Mouse (Mus musculus) splenic B cell, adult 2 months (primary cell): ENCODE measurements around the gene Samd4b.

Experiments used
- DNase-seq: peaks from one replicate; pipeline ENCODE4 v3.0.0-alpha.2; 2011; ENCODE audit warnings: low read depth, low spot score
- H3K27me3 ChIP-seq: 2 replicates; pipeline ENCODE4 v1.6.1; 2012; ENCODE audit warnings: mild to moderate bottlenecking, low read length, moderate library complexity, mixed read lengths; ENCODE audit not compliant: control insufficient read depth, poor library complexity, insufficient read depth, severe bottlenecking
- H3K36me3 ChIP-seq: 2 replicates; pipeline ENCODE4 v1.6.1; 2012; ENCODE audit warnings: mild to moderate bottlenecking, low read length, moderate library complexity, mixed read lengths; ENCODE audit not compliant: control insufficient read depth, poor library complexity, insufficient read depth, severe bottlenecking

The Samd4b gene

GRCm38 (mm10) chr7:28361647-28362341 lies 236.2 kb downstream of the Samd4b start:
- Histone ChIP-seq H3K27me3 (no peaks in the 10 kb centered on the region), H3K36me3 (peaks cover 18% of the 10 kb centered on the region)
- DNase-seq: no peak

GRCm38 (mm10) chr7:28360291-28360690 lies 237.7 kb downstream of the Samd4b start:
- H3K27me3 ChIP-seq: no peaks in the 10 kb centered on the region
- no peak for DNase-seq
- H3K36me3 ChIP-seq: peaks cover 17% of the 10 kb centered on the region

DNA sequence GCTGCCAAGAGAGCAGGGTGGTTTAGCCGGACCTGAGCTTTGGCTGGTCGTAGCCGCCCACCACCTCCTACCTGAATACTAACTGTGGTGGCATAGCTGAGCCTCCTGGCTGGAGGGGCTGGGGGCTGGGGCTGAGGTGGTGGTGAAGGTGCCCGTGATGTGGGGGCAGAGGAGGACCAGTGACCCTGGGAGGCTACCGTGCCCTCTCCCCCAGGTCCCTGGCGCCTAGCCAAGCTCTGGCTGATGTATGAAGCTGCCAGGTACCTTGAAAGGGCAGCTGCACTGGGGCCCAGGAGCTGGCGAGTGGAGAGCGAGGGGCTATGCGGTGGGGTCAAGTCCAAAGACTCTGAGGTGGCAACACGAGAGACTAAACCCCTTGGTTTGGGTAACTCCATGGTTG lies 238.1 kb downstream of the Samd4b start:
- DNase-seq: no peak
- Histone ChIP-seq H3K27me3 (no peaks in the 10 kb centered on the region), H3K36me3 (peaks cover 15% of the 10 kb centered on the region)

DNA sequence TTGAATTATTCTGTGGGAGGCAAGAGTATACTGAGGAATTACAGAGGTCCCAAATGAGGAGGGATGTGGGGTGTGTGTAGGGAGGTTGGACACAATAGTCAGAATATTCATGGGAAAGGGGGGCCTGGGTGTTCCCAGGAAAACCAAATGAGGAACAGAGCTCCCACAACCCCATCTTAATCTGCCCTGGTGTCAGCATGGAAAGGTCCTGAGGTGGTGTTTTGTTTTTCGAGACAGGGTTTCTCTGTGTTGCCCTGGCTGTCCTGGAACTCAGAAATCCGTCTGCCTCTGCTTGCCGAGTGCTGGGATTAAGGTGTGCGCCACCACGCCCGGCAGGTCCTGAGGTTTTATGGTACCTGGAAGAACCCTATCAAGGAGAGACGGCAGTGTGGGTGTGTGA lies 239.5 kb downstream of the Samd4b start:
- DNase-seq: no peak
- Histone ChIP-seq H3K27me3 (no peaks in the 10 kb centered on the region), H3K36me3 (peaks cover 16% of the 10 kb centered on the region)

GRCm38 (mm10) chr7:28357984-28358383 lies 240.0 kb downstream of the Samd4b start:
- H3K27me3 ChIP-seq: no peaks in the 10 kb centered on the region
- no peak for DNase-seq
- peaks cover 19% of the 10 kb centered on the region for H3K36me3 ChIP-seq

DNA sequence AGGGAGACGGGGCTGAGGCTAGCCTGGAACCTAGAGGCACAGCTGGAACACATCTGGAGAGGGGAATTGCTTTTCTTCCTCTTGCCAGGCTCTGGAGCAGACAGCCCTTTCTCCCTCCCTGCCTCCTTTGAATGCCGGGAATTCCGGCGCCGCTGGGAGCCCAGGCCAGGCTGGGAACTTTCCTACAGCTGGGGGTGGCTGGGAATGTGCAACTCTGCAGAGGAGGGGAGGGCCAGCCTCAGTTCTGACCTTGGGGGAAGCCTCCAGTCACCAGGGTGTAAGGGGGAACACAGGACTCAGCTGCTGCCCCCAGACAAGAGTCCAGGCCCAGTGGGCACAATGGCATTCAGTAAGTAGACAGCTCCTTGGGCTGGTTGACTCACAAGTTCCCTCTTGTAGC lies 241.0 kb downstream of the Samd4b start:
- Histone ChIP-seq H3K27me3 (no peaks in the 10 kb centered on the region), H3K36me3 (peaks cover 18% of the 10 kb centered on the region)
- DNase-seq: no peak

DNA sequence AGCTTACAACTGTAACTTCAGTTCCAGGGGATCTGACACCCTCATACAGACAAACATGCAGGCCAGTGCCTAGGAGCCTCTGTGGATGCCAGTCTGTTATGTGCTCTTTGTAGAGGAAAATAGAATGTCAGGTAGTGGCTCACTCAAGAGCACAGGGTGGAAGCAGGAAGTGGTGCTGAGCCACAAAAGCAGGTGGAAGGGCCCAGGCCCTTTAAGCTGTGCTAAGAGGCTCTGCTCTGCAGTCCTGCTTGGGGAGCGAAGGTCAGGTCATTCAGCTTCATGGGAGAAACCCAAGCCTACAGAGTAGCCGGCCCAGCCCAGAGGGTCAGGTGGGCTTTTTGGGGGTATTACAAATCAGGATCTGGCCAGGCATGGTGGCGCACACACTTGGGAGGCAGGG lies 242.7 kb downstream of the Samd4b start:
- no peak for DNase-seq
- Histone ChIP-seq H3K27me3 (no peaks in the 10 kb centered on the region), H3K36me3 (peaks cover 20% of the 10 kb centered on the region)

DNA sequence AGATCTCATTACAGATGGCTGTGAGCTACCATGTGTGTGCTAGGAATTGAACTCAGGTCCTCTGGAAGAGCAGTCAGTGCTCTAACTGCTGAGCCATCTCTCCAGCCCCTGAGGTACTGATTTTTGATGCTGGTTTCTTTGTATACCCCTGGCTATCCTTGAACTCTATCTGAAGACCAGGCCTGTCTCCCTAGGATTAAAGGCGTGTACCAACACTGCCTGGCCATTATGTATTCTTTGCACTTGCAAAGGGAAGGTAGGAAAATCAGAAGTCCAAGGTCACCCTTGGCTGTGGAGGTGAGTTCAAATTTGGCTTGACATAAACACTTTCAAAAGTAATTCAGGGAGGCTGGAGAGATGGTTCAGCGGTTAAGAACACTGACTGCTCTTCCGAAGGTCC lies 243.3 kb downstream of the Samd4b start:
- Histone ChIP-seq H3K27me3 (no peaks in the 10 kb centered on the region), H3K36me3 (peaks cover 15% of the 10 kb centered on the region)
- DNase-seq: no peak

- Histone ChIP-seq H3K36me3 (peaks cover 15% of the 10 kb centered on the region), H3K27me3 (no peaks in the 10 kb centered on the region)
- DNase-seq: no peak
Measured at GRCm38 (mm10) chr7:28354113-28354581, 243.8 kb downstream of the Samd4b start.

GRCm38 (mm10) chr7:28353267-28353666 lies 244.7 kb downstream of the Samd4b start:
- DNase-seq: peak; percentile 23
- H3K36me3 ChIP-seq: peaks cover 15% of the 10 kb centered on the region
- H3K27me3 ChIP-seq: no peaks in the 10 kb centered on the region

DNA sequence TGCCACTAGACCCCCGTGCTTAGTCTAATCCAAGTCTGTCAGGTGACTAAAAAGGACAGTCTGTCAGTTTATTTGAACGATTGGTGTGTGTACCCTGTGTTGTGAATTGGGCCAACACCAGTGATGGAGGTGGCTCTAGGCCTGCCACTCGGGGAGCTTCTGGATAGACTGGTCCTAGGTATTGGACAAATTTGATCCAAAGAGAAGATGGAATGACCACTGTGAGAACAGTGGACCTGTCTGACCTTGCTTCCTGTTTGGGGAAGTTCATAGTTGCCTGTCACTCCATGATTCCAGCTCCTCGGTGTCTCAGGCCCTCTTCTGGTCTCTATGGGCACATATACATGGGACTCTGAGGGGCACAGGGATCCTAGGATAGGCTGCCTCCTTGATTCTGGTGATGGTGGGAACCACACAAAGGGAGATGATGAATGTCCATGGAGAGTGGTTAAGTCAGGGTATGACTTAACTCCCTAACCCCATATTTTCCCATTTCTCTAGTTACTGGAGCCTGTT lies 246.2 kb downstream of the Samd4b start:
- H3K27me3 ChIP-seq: no peaks in the 10 kb centered on the region
- peaks cover 15% of the 10 kb centered on the region for H3K36me3 ChIP-seq
- no peak for DNase-seq

DNA sequence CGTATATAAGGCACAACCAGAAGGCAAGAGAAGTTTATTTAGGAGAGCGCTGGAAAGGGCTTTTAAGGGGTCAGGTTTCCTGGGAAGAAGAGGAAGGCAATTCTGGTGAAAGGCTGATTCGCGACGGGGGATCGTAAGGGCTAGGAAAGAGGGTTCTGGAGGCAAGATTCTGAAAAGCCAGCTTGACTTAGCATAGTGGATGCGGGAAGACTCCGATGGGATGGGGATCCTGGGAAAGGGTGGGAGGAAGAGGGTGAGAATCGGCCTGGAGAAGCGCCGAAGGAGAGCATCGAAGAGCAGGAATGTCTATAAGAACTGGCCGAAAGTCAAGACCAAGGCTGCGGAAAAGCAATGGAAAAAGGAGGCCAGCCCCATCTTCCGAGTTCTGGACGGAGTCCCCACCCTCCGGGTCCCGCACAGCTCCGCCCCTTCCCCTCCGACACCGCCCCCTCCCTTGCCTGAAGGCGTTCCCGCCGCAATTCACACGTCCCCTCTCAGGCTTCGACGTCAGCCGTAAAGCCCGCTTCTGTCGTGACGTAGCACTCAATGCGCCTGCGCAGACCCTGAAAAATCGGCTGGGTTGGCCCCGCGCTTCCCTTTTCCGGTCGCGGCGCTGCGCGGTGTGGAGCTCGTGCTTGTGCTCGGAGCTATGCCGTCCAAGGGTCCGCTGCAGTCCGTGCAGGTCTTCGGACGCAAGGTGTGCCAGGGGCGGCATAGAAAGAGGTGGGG lies 247.6 kb downstream of the Samd4b start, which contains the start of gene Rps16:
Rps16 (plus strand) TSS at position 498 of the 729 bp plus-strand sequence.
- peak; percentile 98 for DNase-seq
- Histone ChIP-seq H3K36me3 (peaks cover 15% of the 10 kb centered on the region), H3K27me3 (no peaks in the 10 kb centered on the region)
